Mouse (Mus musculus) adrenal gland, adult 18-20 months (tissue): ENCODE measurements around the gene Btrc. TPM values are rescaled to one million over a fixed set of nuclear protein-coding genes. Genes with fewer than 3 reads are reported as not detected.
A peak's percentile ranks its signal among the peaks of the same experiment; 100 is the strongest.
"Not testable (repeated sequence)": the region's sequence is repeated elsewhere in the genome, so short reads cannot be mapped to it uniquely, and the experiment has no call there.

ENCODE experiments used
- DNase-seq, 2 experiments: peaks; one replicate each; pipeline ENCODE4 v3.0.0; 2021 to 2022; ENCODE audit warnings: low spot score in 2 of 2
- long read RNA-seq, 2 experiments: library from polyadenylated mRNA; stranded (forward); transcript quantifications; one replicate each; pipeline ENCODE4 v2.0.0; 2021
- total RNA-seq, 2 experiments: library from RNA; stranded (reverse); gene quantifications; 1 replicate in 1 of 2; 2 replicates in 1 of 2; pipeline ENCODE4 v1.2.3; 2021

Gene Btrc
- 10 to 100 TPM; 33.6 to 37.1 TPM for total RNA-seq
- long read RNA-seq, experiment 1, transcript Btrc-201 (15 exons, 2,978 nt): major isoform, 8 of 28 reads
- long read RNA-seq, experiment 1, transcript Btrc-202 (14 exons, 2,064 nt): minor isoform, 5 of 28 reads
- long read RNA-seq, experiment 1, partial matches to known transcripts: 2 of 28 reads
- long read RNA-seq, experiment 1, other reads (novel, unspliced or antisense): 13 of 28 reads
- long read RNA-seq, experiment 2, transcript Btrc-202 (14 exons, 2,064 nt): minor isoform, 15 of 150 reads
- long read RNA-seq, experiment 2, transcript Btrc-201 (15 exons, 2,978 nt): major isoform, 47 of 150 reads
- long read RNA-seq, experiment 2, partial matches to known transcripts: 7 of 150 reads
- long read RNA-seq, experiment 2, other reads (novel, unspliced or antisense): 81 of 150 reads

DNA sequence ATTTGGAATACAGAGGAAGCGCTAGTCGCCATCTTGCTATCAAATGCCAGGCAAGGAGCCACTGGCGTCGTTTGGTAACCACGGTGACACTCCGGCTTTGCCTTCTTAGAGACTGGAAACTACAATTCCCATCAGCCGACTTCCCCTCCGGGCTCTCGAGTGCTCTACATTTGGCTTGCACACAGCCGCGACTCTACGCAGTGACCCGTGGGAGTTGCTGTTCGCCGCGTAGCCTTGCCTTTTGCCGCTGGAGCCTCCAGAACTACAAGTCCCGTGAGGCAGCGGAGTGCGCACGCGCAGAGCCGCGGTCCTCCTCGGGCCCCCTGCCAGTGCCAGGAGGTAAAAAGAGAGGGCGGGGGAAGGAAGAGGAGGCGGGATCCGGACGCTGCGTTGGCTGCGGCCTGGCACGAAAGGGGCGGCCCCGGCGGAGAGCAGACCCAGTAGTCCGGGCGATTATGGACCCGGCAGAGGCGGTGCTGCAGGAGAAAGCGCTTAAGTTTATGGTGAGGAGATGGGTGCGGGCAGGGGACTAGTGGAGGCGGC, at the start of gene Btrc:
Btrc (plus strand) TSS at position 351 of the 543 bp plus-strand sequence.
- DNase-seq: peak; percentile 100

DNA sequence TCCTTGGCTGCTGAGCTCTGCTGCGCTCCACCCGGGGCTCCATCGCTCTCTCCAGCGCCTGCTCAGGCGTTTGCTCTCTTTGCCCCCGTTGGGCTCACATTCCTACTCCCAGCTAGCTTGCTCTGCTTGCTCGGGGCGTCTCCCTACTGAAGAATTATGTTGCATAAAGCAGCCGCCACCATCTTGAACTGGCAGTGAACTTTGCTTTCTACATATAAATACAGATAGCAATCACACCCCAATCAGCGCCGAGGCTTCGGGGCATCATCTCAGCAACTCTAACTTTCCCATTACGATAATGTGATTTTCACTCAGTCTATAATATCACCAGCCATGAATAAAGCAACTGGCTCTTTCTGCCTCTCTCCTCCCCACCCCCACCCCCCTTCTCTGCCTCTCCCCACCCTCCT, 46.1 kb upstream of the Btrc start:
- DNase-seq: no peak

GRCm38 (mm10) chr19:45321062-45321461, 42.5 kb upstream of the Btrc start:
- no peak for DNase-seq

DNA sequence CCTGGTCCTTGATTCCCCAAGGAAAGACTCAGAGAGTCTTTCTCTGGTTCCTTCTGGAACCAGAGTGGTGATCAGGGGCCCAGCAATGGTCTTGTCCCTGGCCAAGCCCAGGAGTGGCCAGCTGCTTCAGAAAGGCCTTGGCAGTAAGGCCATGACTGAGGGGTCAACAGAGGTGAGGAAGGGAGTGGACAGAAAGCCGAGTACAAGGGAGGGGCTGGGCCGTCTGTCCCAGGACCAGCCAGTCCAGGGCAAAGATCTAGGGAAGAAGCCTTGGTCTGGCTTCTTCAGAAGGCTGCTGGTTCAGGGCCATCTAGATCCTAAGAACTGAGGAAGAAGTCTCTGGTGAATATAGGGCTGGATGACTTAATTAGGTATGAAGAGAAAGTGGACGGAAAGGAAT, 34.5 kb upstream of the Btrc start:
- no peak for DNase-seq

GRCm38 (mm10) chr19:45329748-45330298, 33.7 kb upstream of the Btrc start:
- DNase-seq: no peak

DNA sequence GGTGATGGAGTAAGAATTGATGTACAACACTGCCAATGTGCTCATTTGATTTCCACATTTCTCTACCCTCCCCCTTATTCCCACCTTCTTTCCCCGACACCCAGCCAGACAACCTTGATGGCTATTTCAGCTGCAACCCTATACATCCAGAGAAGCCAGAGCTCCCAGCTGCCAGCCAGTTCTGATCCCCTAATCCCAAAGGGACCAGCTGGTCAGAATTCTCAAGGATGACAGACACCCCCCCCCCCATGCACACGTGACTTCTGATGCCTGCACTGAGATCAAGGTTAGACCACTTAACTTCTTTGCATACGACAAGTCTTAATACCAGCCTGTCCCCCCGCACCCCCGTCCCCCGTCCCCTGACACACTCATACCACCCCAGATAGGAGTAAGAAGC, 26.8 kb upstream of the Btrc start:
- no peak for DNase-seq

GRCm38 (mm10) chr19:45338182-45338581, 25.4 kb upstream of the Btrc start:
- no peak for DNase-seq

- DNase-seq: no peak
Observed at GRCm38 (mm10) chr19:45343941-45344340, 19.6 kb upstream of the Btrc start.

DNA sequence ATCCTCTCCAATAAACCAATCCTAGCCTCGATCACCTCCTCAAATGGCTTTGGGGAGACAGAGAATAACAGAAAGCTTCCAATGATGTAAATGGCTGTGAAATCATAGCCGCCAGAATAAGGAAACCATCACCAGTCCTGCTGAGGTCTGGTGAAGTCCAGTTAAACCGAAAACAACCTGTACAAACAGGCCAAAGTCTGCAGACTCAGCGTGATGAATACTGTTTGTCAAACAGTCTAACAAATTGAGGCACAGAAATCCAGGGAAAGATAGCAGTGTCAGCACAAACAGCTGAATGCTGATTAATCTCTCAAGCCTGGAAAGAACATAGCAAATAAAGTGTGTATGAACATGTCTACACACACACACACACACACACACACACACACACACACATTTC, 15.3 kb upstream of the Btrc start:
- DNase-seq: no peak

DNA sequence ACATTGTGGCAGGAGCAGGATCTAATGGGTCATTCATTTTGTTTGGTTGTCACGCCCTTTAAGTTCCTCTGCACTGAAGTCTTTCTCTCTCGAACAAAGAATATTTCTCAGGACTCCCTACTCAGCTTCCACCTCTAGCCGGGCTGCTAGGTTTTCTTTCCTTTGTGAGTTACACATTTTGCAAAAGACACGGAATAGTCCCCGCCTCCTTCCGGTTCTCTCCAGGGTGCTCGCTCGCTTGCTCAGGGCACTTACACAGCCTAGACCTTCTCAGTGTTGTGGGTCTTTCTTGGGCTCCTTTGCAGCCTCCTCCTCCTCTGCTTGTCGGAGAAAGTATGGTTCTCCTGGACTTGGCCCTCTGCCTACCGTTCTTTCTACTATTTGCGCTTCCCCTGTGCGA, 13.1 kb upstream of the Btrc start:
- no peak for DNase-seq

- not testable (repeated sequence) for DNase-seq
Observed at GRCm38 (mm10) chr19:45352706-45353105, 10.8 kb upstream of the Btrc start.

DNA sequence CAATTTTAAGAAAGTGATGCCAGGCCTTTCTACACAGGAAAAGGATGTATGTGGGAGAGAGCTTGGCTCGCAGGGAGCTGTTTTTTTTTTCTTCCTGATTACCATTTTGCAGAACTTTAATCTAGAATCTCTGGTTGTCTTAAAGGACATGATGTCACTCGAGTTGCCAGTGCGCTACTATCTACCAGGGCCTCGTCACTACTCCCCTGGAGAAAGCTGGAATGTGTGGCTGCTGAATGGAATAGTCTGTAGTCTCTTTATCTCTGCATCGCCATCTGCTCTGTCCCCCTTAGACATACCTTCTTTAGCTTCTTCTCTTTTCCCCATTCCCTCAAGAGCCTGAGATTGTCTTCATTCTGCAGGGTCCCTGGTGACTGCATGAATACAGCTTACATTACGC, 7.9 kb upstream of the Btrc start:
- no peak for DNase-seq

DNA sequence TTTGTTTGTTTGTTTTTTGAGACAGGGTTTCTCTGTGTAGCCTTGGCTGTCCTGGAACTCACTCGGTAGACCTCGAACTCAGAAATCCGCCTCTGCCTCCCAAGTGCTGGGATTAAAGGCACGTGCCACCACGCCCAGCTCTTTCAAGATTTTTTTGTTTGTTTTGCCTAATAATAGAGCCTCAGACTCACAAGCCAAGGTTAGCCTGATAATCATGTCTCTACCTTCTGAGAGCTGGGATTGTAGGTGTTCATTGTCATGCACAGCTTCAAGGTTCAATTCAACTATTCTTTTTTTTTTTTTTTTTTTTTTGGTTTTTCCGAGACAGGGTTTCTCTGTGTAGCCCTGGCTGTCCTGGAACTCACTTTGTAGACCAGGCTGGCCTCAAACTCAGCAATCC, 6.7 kb upstream of the Btrc start:
- not testable (repeated sequence) for DNase-seq

DNA sequence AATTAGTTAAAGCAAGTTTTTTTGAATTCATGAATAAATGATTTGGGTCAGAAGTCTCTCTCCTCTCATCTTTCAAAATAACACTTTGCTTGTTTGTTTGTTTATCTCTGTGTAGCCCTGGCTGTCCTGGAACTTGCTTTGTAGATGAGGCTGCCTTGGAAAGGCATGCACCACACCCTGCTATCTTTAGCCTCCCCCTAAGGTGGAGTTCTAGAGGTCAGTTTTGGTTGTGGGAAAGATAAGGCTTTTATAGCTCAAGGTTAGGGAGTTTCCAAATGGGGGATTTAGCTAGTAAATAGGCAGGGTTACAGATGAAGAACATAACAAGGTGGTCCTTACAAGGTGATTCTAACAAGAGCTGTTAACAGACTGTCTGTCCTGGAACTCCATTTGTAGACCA, 3.0 kb upstream of the Btrc start:
- no peak for DNase-seq

DNA sequence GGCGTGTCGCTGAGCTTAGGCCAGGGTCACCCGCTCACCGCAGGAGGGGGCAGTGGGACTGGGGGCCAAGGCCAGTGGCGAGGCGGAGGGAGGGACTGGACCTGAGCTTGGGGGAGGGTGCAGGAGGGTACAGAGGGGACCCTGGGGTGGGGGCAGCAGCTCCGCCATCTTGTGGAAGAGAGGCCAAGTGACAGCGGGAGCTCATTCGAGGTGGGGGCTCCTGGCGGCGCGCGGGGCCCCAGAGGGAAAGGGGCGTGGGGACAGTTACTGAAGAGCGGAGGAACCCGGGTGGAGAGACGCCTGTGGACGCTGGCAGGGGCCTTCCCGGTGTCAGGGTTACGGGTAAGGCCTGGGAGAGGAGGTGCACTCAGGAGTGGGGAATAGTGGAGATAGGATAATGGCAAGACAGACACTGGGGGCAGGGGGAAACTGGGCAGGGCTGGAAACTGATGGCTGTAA, 428 bp downstream of the Btrc start:
- DNase-seq: no peak

DNA sequence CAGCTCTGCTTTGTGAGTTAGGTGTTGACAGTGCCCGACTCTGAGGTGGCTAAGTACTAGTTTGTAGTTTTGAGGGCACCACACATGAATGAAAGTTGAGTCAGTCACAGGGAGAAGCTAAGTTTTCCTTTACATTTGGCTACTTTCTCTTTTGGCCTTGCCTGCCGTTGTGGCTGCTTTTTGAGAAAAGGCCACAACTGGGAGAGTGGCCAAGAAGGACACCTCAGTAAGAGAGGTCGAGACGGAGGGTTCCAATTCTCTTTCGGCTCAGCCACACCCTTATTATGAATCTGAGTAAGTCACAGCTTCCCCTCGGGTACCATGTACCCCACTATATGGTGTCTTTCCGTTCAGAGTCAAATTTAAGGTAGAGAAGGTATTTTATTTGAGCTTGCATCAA, 3.1 kb downstream of the Btrc start:
- no peak for DNase-seq

- DNase-seq: not testable (repeated sequence)
Observed at GRCm38 (mm10) chr19:45384815-45385214, 21.3 kb downstream of the Btrc start.

DNA sequence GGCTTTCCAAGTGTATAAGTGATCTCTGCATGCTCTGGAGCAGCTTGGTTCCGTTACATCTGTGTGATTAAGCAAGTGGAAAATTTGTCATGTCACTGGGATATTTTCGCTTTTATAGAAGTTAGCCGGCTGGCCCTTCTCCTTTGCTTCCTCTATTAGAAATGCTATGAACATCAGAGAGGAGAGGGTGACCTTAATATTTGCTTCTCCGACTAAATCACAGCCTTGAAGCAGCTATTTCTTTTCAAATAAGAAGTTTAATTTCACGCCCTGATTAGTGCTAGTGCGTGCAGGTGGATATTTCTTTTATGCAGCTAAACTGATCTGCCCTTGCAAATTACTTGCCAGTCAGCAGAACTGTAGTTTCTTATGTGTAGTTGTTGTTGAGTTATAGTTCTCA, 25.0 kb downstream of the Btrc start:
- DNase-seq: no peak

DNA sequence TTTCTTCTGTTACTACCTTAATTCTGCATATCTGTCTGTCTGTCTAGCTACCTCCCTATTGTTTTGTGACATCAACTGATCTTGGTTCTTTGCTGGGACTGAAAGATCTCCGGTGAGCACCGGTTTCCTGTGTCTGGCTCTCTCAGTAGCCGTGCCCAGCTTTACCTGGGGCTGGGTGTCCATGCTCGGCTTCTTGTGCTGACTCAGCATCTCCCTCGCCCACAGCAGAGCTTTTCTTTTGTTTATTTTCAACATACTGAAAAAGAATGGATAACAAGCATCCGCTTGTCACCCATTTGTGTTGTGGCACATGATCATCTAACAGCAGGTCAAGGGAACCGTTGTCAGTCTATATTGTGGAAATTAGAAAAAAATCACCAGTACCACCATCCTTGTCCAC, 30.5 kb downstream of the Btrc start:
- no peak for DNase-seq

GRCm38 (mm10) chr19:45411000-45411399, 47.5 kb downstream of the Btrc start:
- DNase-seq: no peak

- DNase-seq: no peak
Observed at GRCm38 (mm10) chr19:45412694-45413093, 49.2 kb downstream of the Btrc start.

- DNase-seq: no peak
Observed at GRCm38 (mm10) chr19:45413966-45414365, 50.4 kb downstream of the Btrc start.

DNA sequence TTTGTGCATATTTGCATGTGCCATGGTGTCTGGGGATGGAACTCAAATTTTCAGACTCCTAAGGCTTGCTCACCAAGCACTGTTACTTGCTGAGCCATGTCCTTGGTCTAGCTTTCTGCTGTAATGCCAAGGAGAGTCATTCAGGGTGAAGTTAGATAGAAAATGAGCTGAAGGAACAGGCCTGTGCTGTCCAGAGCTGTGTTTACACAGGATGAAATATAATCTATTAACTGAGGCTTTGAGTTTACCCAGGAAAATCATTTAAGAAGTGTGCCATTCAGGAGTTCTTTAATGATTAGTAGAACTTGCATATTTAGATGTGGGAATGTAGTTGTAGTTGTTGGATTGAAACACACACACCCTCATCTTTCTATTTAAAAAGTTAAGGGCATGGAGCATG, 54.1 kb downstream of the Btrc start:
- no peak for DNase-seq
